Mouse (Mus musculus): ENCODE data around the gene Npr2.
A peak's percentile ranks its signal among the peaks of the same experiment; 100 is the strongest.

The Npr2 gene

DNA sequence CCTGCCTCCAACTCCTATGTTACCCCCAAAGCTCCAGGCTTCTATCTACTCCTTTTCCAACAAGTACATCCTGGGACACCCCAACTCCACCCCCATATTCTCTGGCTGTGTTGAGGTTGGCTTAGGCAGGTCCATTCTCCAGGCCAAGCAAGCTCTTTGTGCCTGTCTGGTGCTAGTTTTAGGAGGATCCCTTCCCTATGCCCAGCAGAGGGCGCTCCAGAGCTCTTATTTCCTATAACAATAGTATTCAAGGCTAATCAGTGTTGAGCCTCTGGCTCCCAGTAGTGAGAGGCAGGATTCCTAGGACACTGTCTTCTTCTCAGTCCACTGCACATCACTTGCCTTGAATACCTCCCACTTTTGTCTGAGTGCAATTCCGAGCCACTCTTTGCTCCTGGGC is 40.3 kb downstream of the Npr2 start:
- peak; percentile 67 to 82 for DNase-seq (ENCODE audit: low spot score in 2 of 2)

DNA sequence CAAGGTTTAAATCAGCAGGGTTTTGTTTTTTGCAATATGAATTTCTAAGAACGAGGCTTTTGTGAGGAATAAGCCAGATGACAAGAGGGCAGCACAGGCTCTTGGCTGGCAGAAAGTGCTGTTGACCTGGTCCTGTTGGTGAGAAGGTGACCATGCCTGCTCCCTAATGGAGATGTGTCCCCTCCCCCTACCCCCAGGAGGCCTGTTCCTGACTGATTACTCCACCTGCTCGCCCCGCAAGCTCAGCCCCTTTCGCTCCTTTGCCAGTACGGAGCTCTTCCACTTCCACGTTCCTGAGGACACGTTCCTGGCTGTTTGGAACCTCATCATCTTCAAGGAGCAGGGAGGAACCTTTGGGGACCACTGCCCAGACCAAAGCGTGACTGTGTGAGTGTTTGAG is 42.0 kb downstream of the Npr2 start:
- no peak for DNase-seq (ENCODE audit: low spot score in 2 of 2)

DNA sequence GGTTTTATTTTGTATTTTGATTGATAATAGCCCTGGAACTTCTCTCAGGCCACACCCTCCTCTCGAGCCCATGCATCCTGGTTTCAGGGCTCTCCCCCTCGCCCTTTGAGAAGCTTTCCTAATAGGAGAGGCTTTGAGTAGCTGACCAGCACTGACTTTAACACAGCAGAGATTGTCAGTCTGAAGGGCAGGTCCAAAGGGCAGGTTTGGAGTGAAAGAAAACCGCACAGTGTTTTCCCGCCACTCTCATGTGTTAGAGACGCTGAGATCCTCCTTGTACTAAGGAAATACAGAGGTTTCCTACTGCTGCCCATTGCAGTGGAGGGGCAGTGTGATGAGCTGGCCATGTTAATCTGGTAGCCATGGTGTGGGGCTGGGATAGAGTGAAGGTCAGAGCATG is 43.2 kb downstream of the Npr2 start:
- DNase-seq (ENCODE audit: low spot score in 2 of 2): no peak

DNA sequence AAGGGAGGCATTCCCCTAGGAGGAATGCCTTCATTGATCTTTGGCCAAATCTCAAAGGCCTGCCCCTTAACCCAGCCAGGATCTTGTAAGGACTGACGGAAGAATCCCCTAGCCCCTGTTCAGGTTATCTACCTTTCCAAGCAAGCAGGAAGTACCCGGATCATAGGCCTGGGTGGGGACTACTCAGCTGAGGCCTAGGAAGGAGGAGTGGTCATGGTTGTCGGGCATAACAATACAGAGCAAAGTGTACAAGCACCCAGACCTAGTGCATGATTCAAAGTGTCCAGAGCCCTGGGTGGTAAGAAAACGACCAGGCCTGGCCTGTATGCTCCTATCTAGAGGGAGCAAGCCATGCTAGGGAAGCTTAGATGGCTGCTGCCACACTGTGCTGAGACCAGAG is 43.9 kb downstream of the Npr2 start:
- no peak for DNase-seq (ENCODE audit: low spot score in 2 of 2)

DNA sequence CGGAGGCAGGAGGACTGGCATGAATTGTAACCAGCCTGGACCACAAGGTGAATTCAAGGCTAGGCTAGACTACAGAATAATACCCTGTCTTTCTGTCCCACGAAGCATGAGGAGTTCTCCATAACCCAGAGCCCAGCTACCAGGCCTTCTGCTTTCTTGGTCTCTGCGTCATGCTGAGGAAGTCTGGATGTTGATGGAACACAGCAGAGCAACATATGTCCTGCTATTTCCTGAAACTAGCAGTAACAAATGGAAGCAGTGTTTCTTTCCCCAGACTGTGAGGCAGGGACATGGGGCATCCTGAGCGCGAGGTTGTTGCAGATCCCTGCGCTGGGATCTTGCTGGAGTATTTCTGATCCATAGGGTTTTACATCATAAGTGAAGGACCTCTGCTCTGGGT is 46.8 kb downstream of the Npr2 start:
- DNase-seq (ENCODE audit: low spot score in 2 of 2): no peak

DNA sequence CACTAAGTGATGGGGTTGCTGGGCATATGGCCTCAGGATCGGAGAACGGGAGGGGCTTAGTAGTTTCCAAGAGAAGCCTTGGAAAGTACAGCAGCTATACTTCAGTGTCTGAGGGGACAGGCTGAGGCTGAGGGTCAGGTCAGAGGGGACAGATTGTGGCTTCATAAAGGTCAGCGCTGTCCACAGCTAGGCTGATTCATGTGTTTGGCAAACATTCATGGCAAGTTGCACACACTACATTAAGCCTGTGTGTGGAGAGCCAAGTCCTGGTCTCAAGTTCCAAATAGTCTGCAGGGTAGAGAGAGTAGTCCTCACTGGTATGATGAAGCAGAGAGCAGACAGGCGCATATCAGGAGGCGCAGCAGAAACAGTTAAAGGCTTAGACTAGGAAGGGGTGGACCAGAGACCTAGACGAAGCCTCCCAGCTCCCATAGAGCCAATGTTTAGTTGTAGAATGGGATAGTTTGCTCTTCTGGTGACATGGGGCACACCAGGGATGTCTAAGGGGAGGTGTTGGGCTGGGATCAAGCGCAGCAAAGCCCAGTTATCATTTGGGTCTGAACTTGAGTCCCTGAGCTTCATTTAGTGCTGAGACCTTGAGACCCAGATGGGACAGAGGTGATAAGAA is 47.8 kb downstream of the Npr2 start:
- no peak for DNase-seq (ENCODE audit: low spot score in 2 of 2)

DNA sequence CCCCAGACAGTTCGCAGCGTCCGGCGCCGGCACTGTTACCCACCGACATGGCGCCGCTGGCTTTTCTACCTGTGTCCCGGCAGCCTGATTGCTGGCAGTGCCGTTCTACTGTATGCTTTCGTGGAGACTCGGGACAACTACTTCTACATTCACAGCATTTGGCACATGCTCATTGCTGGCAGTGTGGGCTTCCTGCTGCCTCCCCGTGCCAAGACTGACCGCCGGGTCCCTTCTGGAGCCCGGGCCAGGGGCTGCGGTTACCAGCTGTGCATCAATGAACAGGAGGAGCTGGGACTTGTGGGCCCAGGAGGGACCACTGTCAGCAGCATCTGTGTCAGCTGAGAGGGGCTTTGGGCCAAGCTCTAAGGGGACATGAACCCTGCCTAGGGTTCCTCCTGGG is 58.3 kb downstream of the Npr2 start:
- DNase-seq (ENCODE audit: low spot score in 2 of 2): no peak

DNA sequence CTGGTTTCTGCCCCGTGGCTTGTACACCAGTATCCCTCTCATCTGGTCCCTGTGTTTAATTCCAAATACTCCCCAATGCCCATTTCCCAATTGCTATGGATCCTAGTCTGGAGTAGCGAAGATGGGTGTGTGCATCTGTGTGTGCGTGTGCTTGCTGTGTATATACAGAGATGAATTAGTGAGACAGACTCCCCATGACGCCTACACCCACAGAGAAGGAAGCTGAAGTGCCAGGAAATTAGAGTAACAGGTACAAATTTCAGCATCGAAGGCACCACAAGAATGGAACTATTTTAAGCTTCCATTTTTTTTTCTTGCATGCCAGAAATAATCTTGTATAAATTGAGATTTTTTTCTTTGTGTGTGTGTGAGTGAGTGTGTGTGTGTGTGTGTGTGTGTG is 59.3 kb downstream of the Npr2 start:
- no peak for DNase-seq (ENCODE audit: low spot score in 2 of 2)

DNA sequence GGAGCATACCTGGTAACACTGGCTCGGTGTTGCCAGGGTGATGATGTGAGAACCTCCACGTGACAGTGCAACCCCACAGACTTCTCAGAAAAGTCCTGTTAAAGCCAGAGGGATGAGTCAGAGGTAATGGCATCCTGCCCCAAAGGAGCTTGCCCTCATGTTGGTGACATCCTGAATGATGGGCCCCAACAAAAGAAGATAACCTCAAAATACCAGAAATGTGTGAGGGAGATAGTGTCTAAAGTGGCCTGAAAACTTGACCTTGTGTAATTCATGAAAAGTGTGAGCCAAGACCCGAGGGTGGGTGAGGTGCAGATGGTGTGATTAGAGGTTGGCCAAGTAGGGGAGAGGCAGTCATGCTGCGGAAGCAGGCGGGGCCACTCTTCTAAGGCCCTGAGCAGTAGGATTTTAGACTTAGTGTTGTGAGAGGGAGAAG is 62.1 kb downstream of the Npr2 start:
- DNase-seq (ENCODE audit: low spot score in 2 of 2): no peak

DNA sequence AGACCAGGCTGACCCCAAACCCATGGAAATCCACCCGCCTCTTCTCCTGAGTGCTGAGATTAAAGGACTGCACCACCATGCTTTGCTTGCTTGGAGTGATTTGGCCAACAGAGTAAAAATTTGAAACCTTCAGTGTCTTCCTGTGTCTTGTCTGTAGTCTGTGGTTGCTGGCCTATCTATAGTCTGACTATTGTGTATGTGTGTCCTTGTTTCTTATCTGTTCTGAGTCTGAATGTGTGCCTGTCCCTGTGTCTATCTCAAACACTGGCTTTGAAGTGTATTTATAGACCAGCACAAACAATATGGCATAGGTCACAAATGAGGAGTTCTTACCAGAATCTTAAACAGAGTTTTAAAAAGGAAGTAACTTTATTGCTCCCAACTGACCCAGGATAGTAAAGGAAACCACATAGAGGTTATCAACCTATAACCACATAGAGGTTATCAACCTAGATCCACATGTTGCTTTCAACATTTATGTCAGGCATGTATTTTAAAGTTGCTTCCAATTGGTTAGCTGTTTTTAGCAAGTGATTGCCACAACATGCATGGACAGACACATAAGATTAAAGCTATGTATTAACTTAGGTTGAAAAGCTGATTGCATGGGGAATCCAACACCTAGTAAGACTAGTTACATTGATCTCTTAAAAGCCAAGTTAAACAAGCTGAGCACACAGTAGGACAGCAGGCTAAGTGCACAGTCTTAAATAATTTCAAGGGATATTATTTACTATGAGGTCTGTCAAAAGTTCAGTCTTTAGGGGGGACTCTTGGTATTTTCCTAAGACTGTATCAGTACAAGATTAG is 62.9 kb downstream of the Npr2 start:
- no peak for DNase-seq (ENCODE audit: low spot score in 2 of 2)

DNA sequence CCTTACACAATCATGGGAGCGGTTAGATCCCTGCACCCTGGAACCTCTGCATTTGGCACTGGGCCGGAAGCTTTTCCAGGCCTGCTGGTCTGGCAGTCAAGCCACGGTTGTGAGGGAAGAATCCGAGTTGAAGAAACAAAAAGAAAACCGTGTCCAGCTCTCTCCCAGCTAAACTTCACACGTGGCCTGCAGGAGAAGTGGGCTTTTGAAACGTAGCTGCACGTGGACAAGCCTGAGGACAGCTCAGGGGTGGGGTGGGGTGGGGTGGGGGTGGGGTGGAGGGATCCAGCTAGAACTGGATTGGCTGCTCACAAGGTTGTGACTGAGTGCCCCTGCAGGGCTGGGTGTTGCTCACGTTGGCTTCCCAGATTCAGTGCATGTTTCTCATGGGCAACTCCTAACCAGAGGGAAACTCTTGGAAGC is 63.5 kb downstream of the Npr2 start:
- DNase-seq (ENCODE audit: low spot score in 2 of 2): no peak

DNA sequence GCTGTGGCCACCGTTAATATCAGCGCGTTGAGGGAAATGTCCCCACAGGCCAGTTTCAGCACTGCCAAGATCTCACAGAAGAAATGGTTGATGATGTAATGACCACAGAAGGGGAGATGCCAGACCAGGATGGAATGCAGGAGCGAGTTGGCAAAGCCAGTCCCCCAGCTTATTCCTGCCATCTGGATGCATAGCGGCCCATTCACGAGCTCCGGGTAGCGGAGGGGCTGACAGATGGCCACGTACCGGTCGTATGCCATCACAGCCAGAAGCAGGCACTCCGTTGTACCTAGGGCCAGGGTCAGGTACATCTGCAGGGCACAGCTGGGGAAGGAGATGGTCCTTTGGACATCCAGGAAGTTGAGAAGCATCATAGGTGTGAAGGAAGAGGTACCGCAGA is 64.8 kb downstream of the Npr2 start:
- no peak for DNase-seq (ENCODE audit: low spot score in 2 of 2)

DNA sequence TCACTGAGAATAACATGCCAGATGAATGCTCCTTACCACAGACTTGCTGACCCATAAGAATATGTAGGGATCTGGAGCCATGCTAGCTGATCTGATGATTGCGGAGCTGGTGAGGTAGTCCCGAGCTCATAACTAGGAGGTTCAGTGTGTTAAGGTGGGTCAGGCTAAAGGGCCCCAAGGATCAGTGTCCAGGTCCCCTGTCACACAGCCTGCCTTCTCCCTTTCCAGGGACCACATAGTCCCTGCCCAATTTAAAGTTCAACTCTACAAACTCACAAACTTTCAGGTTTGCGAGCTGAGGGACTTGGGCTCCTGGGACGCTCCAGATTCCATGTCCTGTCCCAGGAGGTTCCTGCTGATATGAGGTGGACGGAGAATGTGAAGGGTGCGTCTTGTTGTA is 69.0 kb downstream of the Npr2 start, which contains the start of gene Olfr70:
Gene Olfr70, minus strand, starts transcription at position 101 of the 400 bp plus-strand sequence.
- no peak for DNase-seq (ENCODE audit: low spot score in 2 of 2)

Measured in frontal cortex, postnatal 14 days (tissue).